Mouse (Mus musculus) CH12.LX (cell line): ENCODE measurements around the gene Cd2bp2.

ENCODE experiments used
- CTCF ChIP-seq, 2 experiments: IDR thresholded peaks in 1 of 2; conservative IDR thresholded peaks in 1 of 2; 2 replicates each; pipeline ENCODE4 v1.5.1; 2011 to 2012; ENCODE audit warnings: low read depth in 2 of 2, low read length in 2 of 2, improper control_type of control experiment in 1 of 2, inconsistent platforms in 1 of 2, mild to moderate bottlenecking in 1 of 2, moderate library complexity in 1 of 2
- POLR2A ChIP-seq: IDR thresholded peaks from 2 replicates; pipeline ENCODE4 v1.6.1; 2011; ENCODE audit warnings: low read depth, mild to moderate bottlenecking, improper control_type of control experiment, low read length

DNA sequence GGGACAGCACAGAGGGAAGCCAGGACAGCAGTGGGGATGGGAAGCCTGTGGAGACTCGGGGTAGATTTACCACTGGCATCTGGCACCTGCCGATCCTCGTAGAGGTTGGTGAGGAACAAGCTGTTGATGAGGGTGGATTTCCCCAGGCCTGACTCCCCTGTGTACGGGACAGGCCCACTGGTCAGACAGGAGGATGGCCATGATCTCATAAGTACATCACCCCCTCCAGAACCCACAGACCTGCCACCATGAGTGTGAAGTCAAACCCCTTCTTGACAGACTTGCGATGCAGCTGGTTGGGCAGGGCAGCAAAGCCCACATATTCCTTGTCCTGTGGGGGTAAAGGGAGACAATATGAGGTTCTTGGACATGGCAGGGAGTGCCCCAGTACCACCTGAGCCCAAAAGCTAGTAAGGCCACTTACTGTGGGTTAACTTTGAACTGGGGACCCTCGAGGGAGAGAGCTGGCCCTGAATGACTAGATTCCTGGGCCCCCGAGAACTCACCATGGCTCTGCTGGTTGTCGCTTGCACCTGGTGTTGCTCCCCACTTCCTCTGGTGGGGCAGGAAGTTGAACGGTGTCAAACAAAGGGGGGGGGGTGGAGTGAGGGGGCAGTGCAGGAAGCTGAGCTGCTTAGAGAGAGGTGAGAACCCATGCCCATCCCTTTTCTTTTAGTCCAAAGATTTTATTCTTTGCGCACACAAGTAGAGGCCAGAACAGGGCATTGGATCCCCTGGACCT, 22.2 kb upstream of the Cd2bp2 start:
- TF ChIP-seq POLR2A: peak; percentile 74; the same call in 1 of the 2 replicates
- no peak for TF ChIP-seq CTCF (conservative IDR thresholded peaks at IDR 0.05 in 1 of 2, IDR thresholded peaks at IDR 0.05 in 1 of 2; ENCODE audit: low read depth in 2 of 2, low read length in 2 of 2)
